Comparison of ENCODE assay signal across 12 mouse cellular contexts in genomic region chr9:64195554-64195953, GRCm38 (mm10). TPM values are rescaled to one million over a fixed set of nuclear protein-coding genes. Genes with fewer than 3 reads are reported as not detected.
DNase-seq lines count a peak whose midpoint lies in the region; ATAC-seq and TF ChIP-seq lines count a peak whose summit lies in the region.
"Had no signal": no experiment of that assay in that cellular context is flagged by ENCODE, and none has a peak within 500 bp of the region (broad histone marks: within the 10 kb centered on the region; RNA-seq: fewer than 3 reads in every experiment).

No protein-coding gene starts in this region.

- no peak overlapping the region for H3K9ac ChIP-seq in stomach, postnatal 0 days (ENCODE audit: low read length)
- H3K9ac ChIP-seq: limb, embryonic 12.5 days; lung, embryonic 15.5 days had no signal

- no peak overlapping the region for H3K4me2 ChIP-seq in stomach, postnatal 0 days (replicated peaks; ENCODE audit: low read depth)
- H3K4me2 ChIP-seq: limb, embryonic 12.5 days; lung, embryonic 15.5 days had no signal

- no peak overlapping the region for H3K4me3 ChIP-seq in left cerebral cortex, adult 2 months
- H3K4me3 ChIP-seq in stomach, postnatal 0 days (ENCODE audit: low read depth, low read length), result no peak overlapping the region
- H3K4me3 ChIP-seq in hindbrain, embryonic 10.5 days, result no peak overlapping the region
- H3K4me3 ChIP-seq: limb, embryonic 12.5 days; lung, embryonic 15.5 days had no signal

- no peaks in the 10 kb centered on the region for H3K9me3 ChIP-seq in stomach, postnatal 0 days (ENCODE audit: control insufficient read depth, low read length)
- no peaks in the 10 kb centered on the region for H3K9me3 ChIP-seq in hindbrain, embryonic 10.5 days
- H3K9me3 ChIP-seq: limb, embryonic 12.5 days; lung, embryonic 15.5 days had no signal

- peaks cover 24% of the 10 kb centered on the region for H3K36me3 ChIP-seq in stomach, postnatal 0 days (ENCODE audit: control insufficient read depth, insufficient read depth, low read length)
- H3K36me3 ChIP-seq in hindbrain, embryonic 10.5 days, result peaks cover 90% of the 10 kb centered on the region

- no peak for ATAC-seq in stomach, postnatal 0 days (ENCODE audit: low FRiP score, low TSS enrichment)
- no peak for ATAC-seq in megakaryocyte, adult 5-6 weeks (ENCODE audit: poor library complexity, severe bottlenecking)
- ATAC-seq: intestine, embryonic 16.5 days had no signal

- no peak for TF ChIP-seq EP300 in stomach, postnatal 0 days (optimal IDR thresholded peaks at IDR 0.05)

- peak; percentile 80 for DNase-seq in right cerebral cortex, adult 18-20 months
- no peak for DNase-seq in right cerebral cortex, postnatal 4 days
- peak; percentile 71 to 83 for DNase-seq in frontal cortex, postnatal 36 days (ENCODE audit: low spot score in 2 of 2)
- DNase-seq in left cerebral cortex, adult 2 months (ENCODE audit: extremely low spot score in 1 of 2, low spot score in 2 of 2), result peak; percentile 65 to 68
- DNase-seq in stomach, postnatal 0 days (ENCODE audit: low spot score), result no peak
- no peak for DNase-seq in hindbrain, embryonic 10.5 days (ENCODE audit: low spot score)
- DNase-seq: cerebellum, adult 8-10 months; thymus, adult 2 months had no signal

- WGBS in stomach, postnatal 0 days, result 66% methylated on average over 4 of the region's 4 CpGs
- 82% methylated on average over 4 of the region's 4 CpGs for WGBS in hindbrain, embryonic 10.5 days

- peak overlapping the region; percentile 90 for H3K27ac ChIP-seq in left cerebral cortex, adult 2 months
- no peak overlapping the region for H3K27ac ChIP-seq in stomach, postnatal 0 days (replicated peaks)
- H3K27ac ChIP-seq in hindbrain, embryonic 10.5 days, result no peak overlapping the region
- H3K27ac ChIP-seq: limb, embryonic 12.5 days; lung, embryonic 15.5 days had no signal

- H3K27me3 ChIP-seq in stomach, postnatal 0 days (ENCODE audit: control insufficient read depth, insufficient read depth, low read length), result no peaks in the 10 kb centered on the region
- no peaks in the 10 kb centered on the region for H3K27me3 ChIP-seq in hindbrain, embryonic 10.5 days (ENCODE audit: insufficient read depth, poor library complexity, severe bottlenecking)
- H3K27me3 ChIP-seq: limb, embryonic 12.5 days; lung, embryonic 15.5 days had no signal

- no peak for TF ChIP-seq CTCF in left cerebral cortex, adult 2 months (IDR thresholded peaks at IDR 0.05)
- no peak for TF ChIP-seq CTCF in stomach, postnatal 0 days (IDR thresholded peaks at IDR 0.05; ENCODE audit: low read depth)

- intact Hi-C loops in left cerebral cortex, adult 2 months (cut with DNase I), result loop anchor here (1.0 kb wide), 1 partner anchor 58 kb away; the partner anchor contains the start of gene Map2k1

- no peaks in the 10 kb centered on the region for H3K4me1 ChIP-seq in stomach, postnatal 0 days (replicated peaks; ENCODE audit: control insufficient read depth, insufficient read depth)
- H3K4me1 ChIP-seq in hindbrain, embryonic 10.5 days (replicated peaks), result no peaks in the 10 kb centered on the region
- H3K4me1 ChIP-seq: limb, embryonic 12.5 days; lung, embryonic 15.5 days had no signal

RNA-seq across cellular contexts. Expression of gene Snapc5, which starts 16.5 kb away (rescaled TPM):
- total RNA-seq in left cerebral cortex, adult 2 months (2021), result 10 to 100 TPM; 20.5 to 21.6 TPM
- 31.8 and 34.4 TPM in 2 replicates for polyA plus RNA-seq in stomach, postnatal 0 days (2015; fragmentation: Nextera tagmentation; extraction: Ambion mirVana)
- 25.6 and 31.7 TPM in 2 replicates for total RNA-seq in megakaryocyte, adult 5-6 weeks (2015)
- 70.1 and 76.7 TPM in 2 replicates for total RNA-seq in megakaryocyte, adult 5-6 weeks (2017)
- polyA plus RNA-seq in hindbrain, embryonic 10.5 days (2016; fragmentation: Nextera tagmentation; extraction: Ambion mirVana), result 38.3 and 39.8 TPM in 2 replicates

RNA-seq across cellular contexts. Expression of gene Rpl4, which starts 22.4 kb away (rescaled TPM):
- total RNA-seq in left cerebral cortex, adult 2 months (2021), result 100 to 1,000 TPM; 517 to 522 TPM
- polyA plus RNA-seq in stomach, postnatal 0 days (2015; fragmentation: Nextera tagmentation; extraction: Ambion mirVana), result 902 and 907 TPM in 2 replicates
- 2,055 and 2,225 TPM in 2 replicates for total RNA-seq in megakaryocyte, adult 5-6 weeks (2015)
- total RNA-seq in megakaryocyte, adult 5-6 weeks (2017), result 1,695 and 1,727 TPM in 2 replicates
- polyA plus RNA-seq in hindbrain, embryonic 10.5 days (2016; fragmentation: Nextera tagmentation; extraction: Ambion mirVana), result 959 and 1,179 TPM in 2 replicates

RNA-seq across cellular contexts. Expression of gene Zwilch, which starts 22.6 kb away (rescaled TPM):
- total RNA-seq in left cerebral cortex, adult 2 months (2021), result 1 to 10 TPM; 3.8 to 4.4 TPM
- polyA plus RNA-seq in stomach, postnatal 0 days (2015; fragmentation: Nextera tagmentation; extraction: Ambion mirVana), result 3.2 and 4.1 TPM in 2 replicates
- 22.3 and 26.7 TPM in 2 replicates for total RNA-seq in megakaryocyte, adult 5-6 weeks (2015)
- total RNA-seq in megakaryocyte, adult 5-6 weeks (2017), result 76.4 and 109 TPM in 2 replicates
- 24.8 and 41.7 TPM in 2 replicates for polyA plus RNA-seq in hindbrain, embryonic 10.5 days (2016; fragmentation: Nextera tagmentation; extraction: Ambion mirVana)

RNA-seq across cellular contexts. Expression of gene Uchl4, which starts 39.4 kb away (rescaled TPM):
- total RNA-seq in left cerebral cortex, adult 2 months (2021), result 1 to 10 TPM; 1.5 TPM
- 2.0 and 2.2 TPM in 2 replicates for polyA plus RNA-seq in stomach, postnatal 0 days (2015; fragmentation: Nextera tagmentation; extraction: Ambion mirVana)
- 0.34 TPM in 1 of 2 replicates, not detected in the other for total RNA-seq in megakaryocyte, adult 5-6 weeks (2015)
- total RNA-seq in megakaryocyte, adult 5-6 weeks (2017), result 0.16 and 0.48 TPM in 2 replicates
- polyA plus RNA-seq in hindbrain, embryonic 10.5 days (2016; fragmentation: Nextera tagmentation; extraction: Ambion mirVana), result 3.5 and 4.1 TPM in 2 replicates
- polyA plus RNA-seq: thymus, adult 2 months had no signal

RNA-seq across cellular contexts. Expression of gene Map2k1, which starts 57.9 kb away (rescaled TPM):
- 100 to 1,000 TPM; 286 to 295 TPM for total RNA-seq in left cerebral cortex, adult 2 months (2021)
- 84.1 and 85.0 TPM in 2 replicates for polyA plus RNA-seq in stomach, postnatal 0 days (2015; fragmentation: Nextera tagmentation; extraction: Ambion mirVana)
- 79.7 and 92.9 TPM in 2 replicates for total RNA-seq in megakaryocyte, adult 5-6 weeks (2015)
- 114 and 117 TPM in 2 replicates for total RNA-seq in megakaryocyte, adult 5-6 weeks (2017)
- polyA plus RNA-seq in hindbrain, embryonic 10.5 days (2016; fragmentation: Nextera tagmentation; extraction: Ambion mirVana), result 75.3 and 104 TPM in 2 replicates

Comparison
In these comparisons a context has a peak if more than half of its experiments do, and no peak if none do; other contexts are left out.
1. DNase-seq: peak in right cerebral cortex, adult 18-20 months (single experiment), frontal cortex, postnatal 36 days (2 of 2) and left cerebral cortex, adult 2 months (2 of 2); none in right cerebral cortex, postnatal 4 days (single experiment), stomach, postnatal 0 days (single experiment) and hindbrain, embryonic 10.5 days (single experiment).
2. RNA of gene Zwilch, which starts 22.6 kb away (total RNA-seq): 22.3 to 109 TPM in megakaryocyte, adult 5-6 weeks; 3.8 to 4.4 TPM in left cerebral cortex, adult 2 months; every median in the first group is over 4 times any median in the second.